Mouse (Mus musculus): ENCODE results near the gene Nxph1.

Nxph1 gene

DNA sequence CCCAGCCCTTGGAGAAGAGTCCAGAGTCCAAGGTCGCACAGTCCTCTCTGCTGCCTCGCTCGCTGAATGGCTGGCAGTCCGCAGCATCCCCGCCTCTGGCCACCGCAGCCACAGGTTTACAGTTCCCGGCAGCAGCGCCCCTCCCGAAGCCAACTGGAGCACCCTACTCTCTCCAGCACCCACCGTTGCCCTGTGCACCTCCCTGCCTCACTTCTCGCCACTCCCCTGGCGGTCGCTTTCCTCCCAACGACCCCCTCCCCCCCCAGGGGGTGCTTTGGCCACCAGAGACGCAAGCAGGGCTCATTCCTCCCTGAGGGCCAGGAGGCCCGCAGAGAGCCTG lies at the start of gene Nxph1:
Gene Nxph1 (plus strand): TSS at position 301 of the 340 bp plus-strand sequence.
- no peak for DNase-seq

DNA sequence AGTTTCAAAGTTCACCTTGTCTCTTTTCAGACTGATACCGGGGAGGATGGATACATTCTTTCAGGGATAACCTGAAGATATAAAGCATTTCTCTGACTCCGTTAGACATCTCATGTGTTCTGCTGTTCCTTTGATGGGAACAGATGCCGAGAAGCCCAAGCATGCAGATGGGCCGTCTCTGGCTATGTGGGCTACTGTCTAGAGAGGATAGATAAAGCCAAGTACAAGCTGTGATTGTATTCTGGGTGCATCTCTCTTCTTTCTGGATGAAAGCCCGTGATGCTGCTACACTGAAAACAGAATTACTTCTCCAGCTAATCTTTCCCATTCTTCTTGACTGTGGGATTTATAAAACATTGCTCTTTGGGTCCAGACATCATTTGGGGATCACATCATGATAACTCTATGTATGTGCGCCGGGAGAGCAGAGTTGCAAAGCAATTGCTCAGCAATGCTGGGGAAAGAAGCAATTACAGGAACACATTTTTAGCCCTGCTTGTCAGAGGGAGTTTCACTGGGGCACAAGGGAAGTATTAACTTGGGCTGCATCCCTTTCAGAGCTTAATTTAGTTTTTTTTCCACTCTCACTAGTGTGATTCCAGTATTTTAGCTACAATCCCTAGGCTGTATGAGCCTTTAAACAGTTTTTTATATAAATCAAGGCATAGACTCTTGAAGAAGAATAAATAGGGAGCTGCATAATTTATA lies 48.1 kb upstream of the Nxph1 start:
- peak; percentile 22 for DNase-seq

DNA sequence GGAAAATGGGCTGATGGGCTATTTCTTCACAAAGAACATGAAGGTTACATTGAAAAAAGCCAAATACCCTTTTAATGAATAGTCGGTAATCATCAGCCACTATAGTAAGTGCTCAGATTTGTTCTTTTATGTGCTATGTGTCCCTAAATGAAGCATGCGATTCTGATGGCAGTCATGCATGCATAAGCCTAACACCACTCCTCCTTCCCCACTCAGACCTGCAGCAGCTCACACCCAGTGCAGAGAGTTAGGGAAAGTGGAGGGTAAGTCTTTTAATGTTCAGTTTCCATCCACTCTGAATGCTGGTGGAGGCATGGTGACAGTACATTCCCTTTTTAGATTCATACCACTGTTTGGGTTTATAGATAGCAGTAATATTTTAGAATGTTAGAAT lies 47.5 kb upstream of the Nxph1 start:
- no peak for DNase-seq

DNA sequence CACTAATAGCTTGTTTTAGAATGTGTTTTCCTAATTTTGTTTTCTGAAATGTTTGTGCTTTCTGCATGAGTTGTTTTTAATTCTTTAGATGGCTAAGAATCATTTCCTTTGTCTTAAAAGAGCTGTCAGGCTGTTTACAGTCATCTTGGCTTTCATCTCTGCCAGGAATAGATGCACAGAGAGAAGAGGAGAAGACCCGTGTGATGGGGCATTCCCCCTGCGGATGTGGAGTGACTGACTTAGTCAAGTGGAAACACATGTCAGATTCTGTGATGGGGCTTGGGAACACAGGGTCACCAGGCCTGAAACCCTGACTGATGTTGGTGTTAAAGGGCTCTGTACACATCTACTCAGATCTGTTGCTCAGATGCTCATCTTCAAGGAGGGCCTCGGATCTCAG lies 40.3 kb upstream of the Nxph1 start:
- no peak for DNase-seq

DNA sequence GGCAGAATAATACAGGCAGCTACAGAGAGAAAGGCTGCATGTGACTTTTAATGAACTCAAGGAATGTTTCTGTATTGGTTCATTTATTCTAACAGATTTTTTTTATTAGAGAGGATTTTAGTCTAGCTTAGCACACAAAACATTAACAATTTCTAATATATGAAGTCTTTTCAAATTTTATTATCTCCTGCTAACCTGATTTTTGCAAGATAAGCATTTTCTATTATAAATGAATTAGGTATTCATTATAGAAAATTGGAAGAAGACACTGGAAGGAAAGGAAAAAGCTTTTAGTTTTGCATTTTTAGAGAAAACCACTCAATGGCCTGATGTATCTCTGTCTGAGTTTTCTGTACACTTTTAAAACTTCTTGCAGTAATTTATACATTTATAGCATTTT lies 34.8 kb upstream of the Nxph1 start:
- no peak for DNase-seq

DNA sequence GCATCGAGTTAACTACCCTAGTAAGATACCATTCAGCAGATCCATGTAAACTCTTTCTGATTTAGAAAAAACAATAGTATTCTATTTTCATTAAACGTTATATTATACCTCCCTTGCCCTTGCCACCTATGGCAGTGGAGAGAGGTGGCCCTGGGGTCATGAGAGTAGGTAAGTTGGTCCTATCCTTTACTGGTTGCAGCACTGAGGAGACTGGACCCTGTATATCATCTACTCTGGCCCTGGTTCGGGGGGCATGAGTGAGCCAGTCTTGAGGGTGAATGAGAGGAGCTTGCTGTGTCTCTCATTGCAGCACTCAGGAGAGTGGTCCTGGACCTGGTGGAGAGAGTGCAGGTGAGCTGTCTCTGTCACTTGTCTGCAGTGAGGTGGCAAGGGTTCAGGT lies 33.5 kb upstream of the Nxph1 start:
- DNase-seq: no peak

DNA sequence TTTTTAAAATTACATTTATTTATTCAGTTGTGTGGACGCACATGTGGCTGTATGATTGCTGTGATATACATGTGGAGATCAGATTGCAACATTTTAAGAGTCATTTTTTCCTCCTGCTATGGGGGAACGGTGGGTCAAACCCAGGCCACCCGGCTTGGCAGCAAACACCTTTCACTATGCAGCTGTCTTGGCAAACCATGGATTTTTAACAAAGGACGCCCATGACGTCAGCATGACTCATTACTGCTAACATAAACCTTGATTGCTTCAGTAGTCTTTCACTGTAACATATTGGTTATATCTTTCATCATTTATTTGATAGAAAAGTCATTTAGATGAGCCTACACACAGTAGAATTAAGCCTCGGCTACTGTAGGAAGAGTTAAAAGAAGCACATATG lies 23.8 kb upstream of the Nxph1 start:
- DNase-seq: no peak

DNA sequence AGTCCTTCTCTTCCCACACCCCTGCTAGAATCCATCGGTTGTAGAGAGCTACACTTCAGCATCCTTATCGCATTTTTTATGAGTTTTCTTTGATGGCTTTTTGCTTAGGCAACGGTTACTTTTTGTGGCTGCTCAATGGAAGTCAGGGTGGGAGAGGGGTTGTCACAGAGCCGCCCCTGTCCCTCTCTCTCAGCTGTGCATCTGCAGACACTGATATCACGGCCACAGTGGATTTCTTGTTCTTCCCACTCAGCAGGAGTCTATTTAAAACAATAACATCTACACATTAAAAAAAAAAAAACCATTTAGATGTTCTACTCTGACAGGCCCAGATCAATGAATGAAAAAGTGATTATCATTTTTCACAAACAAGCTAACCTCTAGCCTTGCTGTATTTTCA lies 13.0 kb upstream of the Nxph1 start:
- no peak for DNase-seq

DNA sequence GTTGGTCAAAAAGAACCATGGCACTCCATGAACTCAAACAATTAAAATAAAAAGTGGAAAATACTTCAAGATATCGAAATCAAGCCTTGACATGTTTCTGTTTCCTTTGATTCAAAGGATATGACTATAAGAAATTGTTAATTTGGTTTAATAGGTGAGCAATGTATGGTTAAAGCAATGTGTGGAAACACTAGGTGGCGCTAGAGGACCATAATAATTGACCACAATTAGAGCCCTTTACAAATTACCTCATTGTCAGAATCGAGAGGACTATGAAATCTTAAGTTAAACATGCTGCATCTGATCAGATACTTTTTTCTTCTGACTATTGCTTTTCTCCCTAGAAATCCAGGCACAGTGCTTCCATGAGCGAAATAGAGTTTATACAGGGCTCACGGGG lies 12.5 kb upstream of the Nxph1 start:
- DNase-seq: peak; percentile 79

DNA sequence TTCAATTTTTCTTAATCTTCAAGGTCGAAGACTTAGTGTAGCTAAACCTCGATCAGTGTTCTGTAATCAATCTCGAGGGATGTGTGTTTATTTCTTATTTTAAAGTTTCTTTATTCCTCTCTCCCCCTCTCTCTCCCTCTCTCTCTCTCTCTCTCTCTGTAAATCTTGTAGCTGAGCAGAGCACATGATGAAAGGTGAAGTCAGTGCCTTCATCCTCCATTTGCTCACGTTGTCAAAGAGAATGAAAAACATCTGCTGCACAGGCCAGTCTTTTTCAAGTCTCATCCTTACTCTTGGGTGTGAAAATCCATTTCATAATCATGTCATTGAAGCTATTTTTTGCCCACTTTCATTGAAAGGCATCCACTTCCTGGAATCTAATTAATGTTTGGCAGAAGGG lies 12.1 kb upstream of the Nxph1 start:
- DNase-seq: no peak

DNA sequence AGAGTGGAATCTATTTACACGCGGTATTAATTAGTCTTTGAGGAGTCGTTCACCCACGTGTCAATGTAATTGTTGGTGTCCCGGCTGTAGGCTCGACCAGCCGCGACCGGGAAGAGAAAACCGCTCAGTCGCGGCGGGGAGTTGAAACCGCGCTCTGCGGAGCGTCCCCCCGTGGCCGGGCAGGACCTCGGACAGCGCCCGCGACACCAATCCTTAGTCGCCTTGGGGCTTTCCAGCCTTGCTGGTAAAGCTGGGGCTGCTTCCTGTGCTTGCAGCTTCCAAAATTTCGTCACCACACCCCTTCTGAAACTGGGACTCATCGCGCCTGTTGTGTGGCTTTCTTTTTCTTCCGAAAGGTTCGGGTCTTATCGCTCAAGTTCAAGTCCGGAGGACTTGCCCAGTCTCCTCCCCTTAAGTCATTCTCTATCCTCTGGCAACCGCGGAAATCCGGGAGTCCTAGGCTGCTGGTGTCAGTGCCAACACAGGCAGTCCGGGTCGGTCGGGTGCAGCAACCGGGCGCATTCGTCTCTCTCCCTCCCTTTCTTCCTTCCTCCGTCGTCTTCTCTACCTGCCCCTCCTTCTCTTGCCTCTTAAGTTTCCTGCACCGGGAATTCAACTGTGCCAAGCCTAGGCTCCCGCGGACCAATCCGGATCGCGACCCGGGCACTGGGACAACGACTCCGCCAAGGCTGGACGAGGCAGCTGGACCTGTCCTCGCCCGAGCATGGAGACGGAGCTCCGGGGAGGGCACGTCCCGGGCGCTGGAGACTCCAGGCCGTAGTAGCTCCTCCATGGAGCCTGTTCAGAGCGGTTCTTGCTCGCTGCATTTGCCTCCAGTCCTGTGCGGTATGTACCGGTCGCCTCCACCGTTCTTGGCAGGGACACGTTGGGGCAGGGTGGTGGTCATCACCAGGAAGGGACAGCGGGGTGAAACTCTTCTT lies 510 bp downstream of the Nxph1 start:
- peak; percentile 38 for DNase-seq

DNA sequence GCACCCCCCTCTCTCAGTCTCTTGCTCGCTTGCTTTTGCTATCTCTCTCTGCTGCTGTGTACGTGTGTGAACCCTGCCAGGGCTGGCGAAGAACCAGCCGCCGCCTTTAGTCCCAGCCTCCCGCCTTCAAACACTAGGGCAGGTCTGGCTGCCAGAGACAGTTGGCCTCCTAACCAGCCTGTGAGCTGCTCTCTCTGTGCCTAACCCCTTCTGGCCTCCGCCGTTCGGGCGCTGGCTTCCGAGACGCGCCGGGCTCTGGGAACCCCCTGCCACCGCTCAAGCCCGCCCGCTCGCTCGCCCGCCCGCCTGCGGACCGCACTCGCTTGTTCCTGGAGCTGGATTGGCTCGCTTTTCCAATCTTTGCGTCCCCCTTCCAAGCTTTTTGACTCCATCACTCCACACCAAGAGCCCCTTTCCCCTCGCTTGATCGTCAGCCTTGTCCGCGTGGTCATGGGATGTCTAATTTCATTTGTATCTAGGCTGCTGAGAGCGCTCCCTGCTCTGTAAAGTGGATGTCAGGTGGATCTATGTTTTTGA lies 1.5 kb downstream of the Nxph1 start:
- DNase-seq: peak; percentile 17

DNA sequence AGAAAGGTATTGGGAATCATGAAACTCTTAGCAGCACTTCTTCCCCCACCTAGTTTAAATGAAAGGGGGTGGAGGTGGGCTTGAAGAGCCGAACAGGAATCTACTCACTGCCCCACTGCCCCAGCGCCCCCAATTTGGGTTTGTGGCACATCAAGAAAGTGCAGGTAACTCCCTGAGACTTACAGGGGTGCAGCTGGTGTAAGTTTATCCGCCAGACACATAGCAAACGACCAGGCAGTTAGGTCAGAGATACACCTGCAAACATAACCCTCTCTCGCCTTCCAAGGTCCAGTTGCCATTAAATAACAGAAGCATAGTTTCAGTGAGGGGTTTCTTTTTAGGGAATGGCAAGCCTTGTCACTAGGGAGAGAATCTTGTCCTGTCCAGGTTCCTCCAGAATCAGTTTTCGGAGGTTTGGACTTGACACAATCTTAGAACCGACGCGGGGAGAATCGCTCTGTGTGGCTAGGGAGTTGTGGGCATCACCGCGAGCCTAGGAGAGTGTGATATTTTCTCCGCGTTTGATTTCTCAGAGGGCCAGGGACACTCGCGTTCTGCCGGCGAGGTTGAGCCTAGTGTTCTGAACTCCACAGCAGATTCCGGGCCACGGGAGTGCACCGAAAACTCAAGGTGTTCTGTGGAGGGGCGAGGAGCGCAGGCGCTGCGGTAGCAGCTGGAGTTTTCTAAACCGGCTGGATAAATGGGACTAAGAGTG lies 2.5 kb downstream of the Nxph1 start:
- DNase-seq: no peak

DNA sequence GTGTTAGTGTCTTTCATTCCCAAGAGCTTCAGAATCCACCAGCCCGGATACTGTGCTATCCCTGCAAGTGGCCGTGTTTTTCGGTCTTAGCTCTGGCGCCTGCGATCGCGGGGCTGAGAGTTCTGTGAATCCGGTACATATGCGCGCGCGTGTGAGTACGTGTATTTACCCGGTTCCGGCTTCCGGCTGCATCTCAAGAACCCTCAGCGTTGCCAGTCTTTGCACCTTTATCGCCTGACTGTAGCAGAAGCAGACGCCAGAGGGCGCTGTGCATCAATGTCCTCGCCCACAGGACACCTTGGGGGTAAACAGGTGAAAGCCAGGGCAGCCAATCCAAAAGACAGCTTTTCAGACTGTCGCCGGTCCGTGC lies 3.1 kb downstream of the Nxph1 start:
- peak; percentile 78 for DNase-seq

DNA sequence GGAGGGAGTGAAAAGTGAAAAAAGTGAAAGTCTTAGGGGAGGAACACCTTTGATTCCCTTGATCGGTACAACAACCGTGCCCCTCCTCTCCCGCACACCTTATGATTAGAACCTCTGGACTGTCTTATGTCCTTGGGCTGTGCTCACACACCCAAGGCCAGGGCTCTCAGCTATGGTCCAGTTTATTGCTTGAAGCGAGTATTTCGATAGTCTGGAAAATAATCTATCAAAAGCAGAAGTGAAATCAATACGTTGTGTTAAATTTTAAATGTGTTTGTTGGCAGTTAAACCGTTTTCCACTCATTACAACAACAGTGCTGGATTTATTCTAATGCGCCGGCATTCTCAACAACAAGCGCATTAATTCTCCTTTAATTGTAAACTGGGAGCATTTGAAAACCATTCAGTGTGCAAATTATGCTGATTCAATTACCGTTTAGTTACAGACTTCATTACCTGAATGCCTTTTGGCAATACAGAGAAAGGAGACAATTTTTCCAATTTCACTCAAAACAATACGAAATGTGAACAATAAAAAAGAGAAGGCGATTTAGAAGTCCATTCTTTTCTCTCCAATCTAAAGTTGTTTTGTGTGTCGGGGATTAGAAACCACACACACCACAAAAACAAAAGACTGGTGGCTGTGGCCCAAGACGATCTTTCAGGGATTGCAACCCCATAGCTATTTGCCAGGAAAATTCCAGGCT lies 3.8 kb downstream of the Nxph1 start:
- no peak for DNase-seq

DNA sequence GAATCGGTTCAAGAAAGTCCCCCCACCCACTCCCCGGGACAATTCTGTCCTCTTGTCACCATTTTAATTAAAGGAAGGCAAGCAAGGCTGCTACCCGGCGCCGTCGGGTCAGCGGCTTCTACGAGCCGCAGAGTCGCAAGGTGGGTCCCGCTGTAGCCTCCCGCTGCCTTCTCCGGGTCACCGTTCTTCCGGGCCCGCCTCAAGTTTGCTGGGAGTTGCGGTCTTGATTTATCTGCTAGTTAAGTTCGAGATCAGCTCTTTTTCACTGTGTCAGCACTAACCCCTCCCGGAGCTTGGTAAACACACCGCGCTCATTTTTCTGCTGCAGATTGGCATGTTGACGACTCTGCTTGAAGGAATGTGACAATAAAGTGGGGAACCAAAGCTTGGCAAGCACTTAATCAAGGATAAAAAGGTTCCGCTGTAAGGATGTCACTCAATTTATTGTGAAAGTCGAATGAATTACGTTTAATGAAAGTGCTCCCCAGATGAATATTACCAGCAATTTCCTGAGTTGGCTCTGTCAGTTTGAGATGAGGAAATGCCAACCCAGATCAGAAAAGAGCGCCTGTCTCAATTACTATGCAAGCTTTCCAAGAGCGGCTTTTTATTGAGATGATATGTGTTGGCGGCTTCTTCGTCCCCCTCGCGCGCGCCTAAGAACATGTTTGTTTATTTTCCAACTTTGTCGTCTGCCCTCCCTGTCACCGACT lies 7.7 kb downstream of the Nxph1 start:
- DNase-seq: peak; percentile 5

DNA sequence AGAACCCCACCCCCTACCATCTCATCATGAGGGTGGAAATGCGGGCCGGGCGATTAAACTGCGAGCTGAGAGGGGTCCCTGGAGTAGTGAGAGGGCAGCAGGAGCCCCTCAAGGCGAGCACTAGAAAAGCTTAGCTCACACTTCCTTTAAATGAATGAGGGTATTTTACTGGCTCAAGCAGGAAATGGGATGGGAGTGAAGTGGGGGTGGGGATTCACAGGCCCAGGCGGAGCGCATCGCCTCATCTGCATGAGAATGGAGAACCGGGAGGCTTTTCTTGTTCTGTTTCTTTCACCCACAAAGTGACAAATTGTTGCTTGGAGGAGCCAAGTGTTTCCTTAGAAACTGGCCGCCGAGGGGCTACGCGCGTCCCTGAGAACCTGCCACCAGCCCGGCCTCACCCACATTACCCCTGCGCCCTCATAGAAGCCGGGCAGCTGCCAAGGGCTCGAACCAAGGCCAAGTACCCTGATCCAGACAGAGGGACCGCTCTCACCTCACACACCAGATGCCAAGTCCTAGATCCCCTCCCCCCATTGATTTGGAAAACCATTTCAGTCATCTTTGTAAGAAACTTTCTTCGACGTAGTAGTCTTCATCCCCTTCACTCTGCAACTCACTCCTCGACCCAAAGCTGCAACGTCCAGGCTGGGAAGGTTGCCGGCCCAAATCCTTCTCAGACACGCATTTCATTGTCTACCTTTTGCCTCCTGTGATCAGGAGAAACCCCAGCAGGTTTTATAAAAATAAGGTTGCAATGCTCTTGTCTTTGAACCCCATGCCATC lies 8.7 kb downstream of the Nxph1 start:
- DNase-seq: peak; percentile 7

DNA sequence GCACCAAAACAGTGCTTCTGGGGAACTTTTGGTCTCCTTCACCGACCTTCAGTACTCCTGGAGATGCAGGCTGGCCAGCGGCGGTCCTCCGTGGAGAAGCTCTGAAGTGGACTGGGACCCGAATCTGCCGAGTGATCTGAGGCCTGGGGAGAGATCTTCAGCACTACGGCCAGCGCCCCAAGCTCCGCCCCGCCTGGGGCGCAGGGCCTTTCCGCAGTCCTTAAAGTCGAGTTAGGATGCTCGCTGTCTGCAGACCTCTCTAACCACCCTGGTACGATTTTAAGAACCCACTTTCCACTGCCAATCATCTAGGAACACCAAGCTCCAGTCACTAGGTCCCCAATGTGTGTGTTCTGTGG lies 9.3 kb downstream of the Nxph1 start:
- DNase-seq: peak; percentile 15

DNA sequence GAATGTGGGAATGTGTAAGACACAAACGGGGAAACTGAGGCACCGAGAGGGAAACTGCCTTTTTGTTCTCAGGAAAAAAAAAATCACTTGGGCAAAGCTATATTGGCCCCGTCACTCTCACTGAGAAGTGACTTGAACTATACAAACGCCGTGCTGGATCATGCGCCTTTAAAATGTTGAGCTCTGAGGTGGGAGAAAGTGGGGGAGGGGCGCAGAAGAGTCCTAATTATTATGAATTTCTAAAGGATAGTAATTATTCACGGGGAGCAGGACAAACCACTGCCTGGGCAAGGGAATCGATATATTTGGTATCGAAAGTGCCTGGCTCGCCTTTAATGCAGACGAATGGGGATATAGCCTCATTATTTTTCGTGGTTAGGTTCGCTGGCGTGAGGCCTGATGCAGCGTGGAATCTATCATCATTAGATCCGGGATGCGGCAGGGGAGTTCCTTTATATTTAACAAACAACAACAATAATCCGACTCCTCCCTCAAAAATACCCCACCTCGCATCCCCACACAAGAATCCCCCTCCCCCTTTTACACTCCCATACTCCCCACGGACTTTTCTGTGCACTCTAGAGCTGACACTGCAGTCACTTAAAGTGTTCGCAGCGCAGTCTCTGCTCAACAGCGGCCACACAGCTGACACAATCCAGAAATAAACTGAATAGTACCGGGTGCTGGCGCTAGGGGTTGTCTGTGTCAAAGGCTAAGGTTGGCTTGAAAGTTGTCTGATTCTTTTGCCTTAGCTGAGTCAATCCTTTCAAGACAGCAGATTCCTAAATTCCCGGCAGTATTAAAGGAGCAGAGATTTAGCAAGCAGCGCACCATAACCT lies 10.1 kb downstream of the Nxph1 start:
- peak; percentile 22 for DNase-seq

DNA sequence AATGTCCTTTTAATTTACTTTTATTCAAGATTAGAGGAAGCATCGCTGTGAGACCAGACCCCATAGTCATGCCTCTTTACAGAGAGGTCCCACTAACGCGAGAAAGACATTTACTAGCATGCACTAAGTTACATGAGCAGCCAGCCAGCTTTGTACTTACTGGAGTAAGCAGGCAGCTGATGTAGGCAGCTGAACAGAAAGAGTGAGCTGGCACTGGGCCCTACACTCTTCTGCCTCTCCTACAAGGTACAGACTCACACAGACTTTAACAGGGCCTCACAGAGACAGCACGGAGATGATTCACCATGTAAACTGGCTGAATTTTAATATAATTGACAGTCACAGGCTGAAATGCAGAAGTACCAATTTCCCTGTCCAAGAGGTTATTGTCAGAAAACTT lies 11.6 kb downstream of the Nxph1 start:
- DNase-seq: peak; percentile 12

DNA sequence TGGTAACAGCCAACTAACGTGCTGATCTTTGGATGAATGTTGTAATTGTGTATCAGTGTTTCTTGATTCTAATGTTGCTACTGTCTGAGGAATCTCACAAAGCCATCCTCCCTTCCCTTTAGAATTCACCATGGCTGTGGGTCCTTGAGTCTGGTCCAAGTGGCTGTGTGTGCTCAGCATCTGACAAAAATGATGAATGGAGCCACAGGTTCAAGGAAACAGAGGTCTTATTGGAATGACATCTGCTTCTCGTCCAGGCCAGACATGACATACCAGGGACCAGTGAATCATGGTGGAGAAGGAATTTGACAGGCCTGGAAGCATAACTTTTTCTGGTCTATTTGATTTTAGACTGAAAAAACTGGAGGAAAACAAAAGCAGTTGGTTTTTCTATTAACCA lies 22.3 kb downstream of the Nxph1 start:
- no peak for DNase-seq

Measured in right cerebral cortex, postnatal 14 days (tissue).